Mouse (Mus musculus): ENCODE measurements at regions not wholly inside any gene's neighbourhood (a gene's known extent, or its start where the extent isn't known, plus 50 kb on each side); places are given as distances from the start of the nearest gene placed in this dataset.

GRCm38 (mm10) chr13:91344139-91344538 lies 115.9 kb upstream of the Ssbp2 start:
- no peak for TF ChIP-seq GATA1 (IDR thresholded peaks at IDR 0.05; ENCODE audit: borderline replicate concordance, low read length)
- no peak for TF ChIP-seq FLI1 (IDR thresholded peaks at IDR 0.05; ENCODE audit: low read length)
